Mouse (Mus musculus) kidney, adult 2 months (tissue): Measurements from ENCODE around the gene Nuak2.

Experiments used
- CTCF ChIP-seq: fragments of 200-500 bp; conservative IDR thresholded peaks from 2 replicates; pipeline ENCODE4 v1.5.1; 2011; ENCODE audit warnings: low read depth, mild to moderate bottlenecking, control low read depth, low read length, moderate library complexity, mixed read lengths; ENCODE audit not compliant: insufficient read depth, insufficient read length
- POLR2A ChIP-seq: fragments of 200-500 bp; IDR thresholded peaks from one replicate; pipeline ENCODE4 v1.6.1; 2011; ENCODE audit warnings: low read depth, low read length, control low read depth

GRCm38 (mm10) chr1:132348401-132348800 lies 32.5 kb downstream of the Nuak2 start:
- no peak for TF ChIP-seq CTCF
- TF ChIP-seq POLR2A, result no peak
